Mouse (Mus musculus) intestine, postnatal 0 days (tissue): ENCODE measurements around the gene Neurl1a. TPM values are rescaled to one million over a fixed set of nuclear protein-coding genes. Genes with fewer than 3 reads are reported as not detected.
A peak's percentile ranks its signal among the peaks of the same experiment; 100 is the strongest.

Source experiments
- ATAC-seq: fragments of 200-750 bp; cut with Nextera tagmentation; 2 replicates; pipeline ENCODE4 v1.8.0; 2017; ENCODE audit warnings: mild to moderate bottlenecking, moderate TSS enrichment, moderate library complexity
- H3K27ac ChIP-seq: fragments of 300-500 bp; sonication (generic); 2 replicates; pipeline ENCODE4 v1.5.1; 2014; ENCODE audit warnings: mild to moderate bottlenecking, low read depth, low read length, moderate library complexity
- H3K27me3 ChIP-seq: fragments of 300-500 bp; sonication (generic); replicated peaks from 2 replicates; pipeline ENCODE4 v1.6.1; 2014; ENCODE audit warnings: low read length, mixed read lengths; ENCODE audit not compliant: control insufficient read depth, insufficient read depth
- H3K36me3 ChIP-seq: fragments of 300-500 bp; sonication (generic); 2 replicates; pipeline ENCODE4 v1.6.1; 2014; ENCODE audit warnings: mild to moderate bottlenecking, moderate library complexity; ENCODE audit not compliant: control insufficient read depth, insufficient read depth
- H3K4me1 ChIP-seq: fragments of 300-500 bp; sonication (generic); replicated peaks from 2 replicates; pipeline ENCODE4 v1.6.1; 2014; ENCODE audit warnings: antibody characterized with exemption, low read length, mixed read lengths; ENCODE audit not compliant: control insufficient read depth, insufficient read depth
- H3K4me2 ChIP-seq: fragments of 300-500 bp; sonication (generic); replicated peaks from 2 replicates; pipeline ENCODE4 v1.6.1; 2014; ENCODE audit warnings: low read depth, mild to moderate bottlenecking, moderate library complexity
- H3K4me3 ChIP-seq: fragments of 300-500 bp; sonication (generic); 2 replicates; pipeline ENCODE4 v1.5.1; 2014; ENCODE audit warnings: low read depth, low read length
- H3K9ac ChIP-seq: fragments of 300-500 bp; sonication (generic); 2 replicates; pipeline ENCODE4 v1.6.1; 2014; ENCODE audit warnings: mild to moderate bottlenecking, low read depth, low read length
- H3K9me3 ChIP-seq: fragments of 300-500 bp; sonication (generic); 2 replicates; pipeline ENCODE4 v1.6.1; 2016; ENCODE audit warnings: mixed run types; ENCODE audit not compliant: control insufficient read depth
- CTCF ChIP-seq: sonication (generic); IDR thresholded peaks from 2 replicates; pipeline ENCODE4 v1.5.1; 2016; ENCODE audit warnings: low read depth, mild to moderate bottlenecking, control low read depth, antibody characterized with exemption, moderate library complexity
- WGBS: fragments of 180-500 bp; shearing (Covaris S2); extraction: QIAGEN DNeasy Blood & Tissue Kit; methylation state at CpG from one replicate; pipeline ENCODE4 v1.1.7; 2014; 5-methylcytosine and 5-hydroxymethylcytosine counted together
- polyA plus RNA-seq: library from polyadenylated mRNA; unstranded; fragments of >200 nt; fragmentation: Nextera tagmentation; extraction: Ambion mirVana; gene quantifications from 2 replicates; pipeline ENCODE4 v1.2.1, GENCODE M21; 2015

The Neurl1a gene
- polyA plus RNA-seq, 1 experiment from 2014 or later = 2.4 TPM

DNA sequence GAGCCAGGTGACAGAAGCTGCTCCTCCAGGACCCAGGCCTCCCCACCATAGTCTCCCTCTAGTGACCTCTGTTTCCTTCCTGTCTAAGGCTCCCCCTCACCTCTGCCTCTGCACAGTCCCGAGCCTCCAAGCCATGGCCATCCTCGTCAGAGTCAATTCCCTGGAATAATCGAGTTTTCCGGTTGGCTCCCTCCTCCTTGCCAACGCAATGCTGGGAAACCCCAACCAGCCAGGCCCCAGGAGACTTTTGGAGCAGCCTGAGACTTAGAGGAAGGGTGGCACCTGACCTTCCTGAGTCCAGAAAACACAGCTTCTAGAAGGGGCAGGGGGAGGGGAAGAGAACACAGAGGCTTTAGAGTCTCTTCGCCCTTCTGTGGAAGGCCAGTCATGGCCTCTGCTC lies 72.3 kb downstream of the Neurl1a start:
- H3K27me3 ChIP-seq = peaks cover 32% of the 10 kb centered on the region
- no peak for ATAC-seq
- H3K4me2 ChIP-seq = no peak overlapping the region
- no peak overlapping the region for H3K4me3 ChIP-seq
- 0 out of 2 replicates have a peak, but pooled peaks cover 5% of the 10 kb centered on the region for H3K4me1 ChIP-seq
- WGBS = 80% methylated on average over 6 of the region's 6 CpGs
- H3K9ac ChIP-seq = no peak overlapping the region
- TF ChIP-seq CTCF = no peak
- H3K36me3 ChIP-seq = no peaks in the 10 kb centered on the region
- no peak overlapping the region for H3K27ac ChIP-seq
- no peaks in the 10 kb centered on the region for H3K9me3 ChIP-seq

DNA sequence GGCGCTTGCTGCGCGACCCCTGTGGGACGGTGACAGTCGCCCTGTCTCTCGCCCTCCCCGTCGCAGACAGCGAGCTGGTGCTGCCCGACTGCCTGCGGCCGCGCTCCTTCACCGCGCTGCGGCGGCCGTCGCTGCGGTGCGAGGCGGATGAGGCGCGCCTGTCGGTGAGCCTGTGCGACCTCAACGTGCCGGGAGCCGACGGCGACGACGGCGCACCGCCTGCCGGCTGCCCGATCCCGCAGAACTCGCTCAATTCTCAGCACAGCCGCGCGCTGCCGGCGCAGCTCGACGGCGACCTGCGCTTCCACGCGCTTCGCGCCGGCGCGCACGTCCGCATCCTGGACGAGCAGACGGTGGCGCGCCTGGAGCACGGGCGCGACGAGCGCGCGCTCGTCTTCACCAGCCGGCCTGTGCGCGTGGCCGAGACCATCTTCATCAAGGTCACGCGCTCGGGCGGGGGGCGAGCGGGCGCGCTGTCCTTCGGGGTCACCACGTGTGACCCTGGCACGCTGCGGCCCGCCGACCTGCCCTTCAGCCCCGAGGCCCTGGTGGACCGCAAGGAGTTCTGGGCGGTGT lies 74.5 kb downstream of the Neurl1a start:
- Histone ChIP-seq H3K36me3 (no peaks in the 10 kb centered on the region), H3K9ac (no peak overlapping the region), H3K4me3 (peak overlapping the region; percentile 29), H3K27ac (no peak overlapping the region), H3K27me3 (peaks cover 32% of the 10 kb centered on the region), H3K4me2 (peak overlapping the region; percentile 59), H3K4me1 (0 out of 2 replicates have a peak, but pooled peaks cover 5% of the 10 kb centered on the region), H3K9me3 (no peaks in the 10 kb centered on the region)
- peak; percentile 42 for TF ChIP-seq CTCF
- WGBS = 3% methylated on average over 90 of the region's 90 CpGs
- ATAC-seq = 0 out of 2 replicates have a peak, but pooled peaks have one; percentile 34

GRCm38 (mm10) chr19:47255036-47255435 lies 76.4 kb downstream of the Neurl1a start:
- H3K9me3 ChIP-seq = no peaks in the 10 kb centered on the region
- no peak overlapping the region for H3K4me3 ChIP-seq
- H3K4me2 ChIP-seq = no peak overlapping the region
- no peak for TF ChIP-seq CTCF
- H3K36me3 ChIP-seq = no peaks in the 10 kb centered on the region
- WGBS = 50% methylated on average over 2 of the region's 2 CpGs
- no peaks in the 10 kb centered on the region for H3K4me1 ChIP-seq
- ATAC-seq = no peak
- H3K9ac ChIP-seq = no peak overlapping the region
- H3K27ac ChIP-seq = no peak overlapping the region
- peaks cover 32% of the 10 kb centered on the region for H3K27me3 ChIP-seq

GRCm38 (mm10) chr19:47255919-47256318 lies 77.3 kb downstream of the Neurl1a start:
- H3K27me3 ChIP-seq = peaks cover 31% of the 10 kb centered on the region
- H3K9me3 ChIP-seq = no peaks in the 10 kb centered on the region
- H3K27ac ChIP-seq = no peak overlapping the region
- TF ChIP-seq CTCF = no peak
- no peak overlapping the region for H3K9ac ChIP-seq
- H3K36me3 ChIP-seq = no peaks in the 10 kb centered on the region; the same call in 1 of the 2 replicates
- 63% methylated on average over 6 of the region's 6 CpGs for WGBS
- H3K4me2 ChIP-seq = no peak overlapping the region
- H3K4me1 ChIP-seq = no peaks in the 10 kb centered on the region
- ATAC-seq = no peak
- H3K4me3 ChIP-seq = no peak overlapping the region

GRCm38 (mm10) chr19:47259581-47259980 lies 81.0 kb downstream of the Neurl1a start:
- peaks cover 2% of the 10 kb centered on the region; the same call in 1 of the 2 replicates for H3K27me3 ChIP-seq
- H3K4me2 ChIP-seq = no peak overlapping the region
- TF ChIP-seq CTCF = peak; percentile 83
- WGBS = 10% methylated on average over 5 of the region's 5 CpGs
- H3K4me3 ChIP-seq = no peak overlapping the region
- no peaks in the 10 kb centered on the region for H3K9me3 ChIP-seq
- H3K4me1 ChIP-seq = no peaks in the 10 kb centered on the region
- H3K9ac ChIP-seq = no peak overlapping the region
- ATAC-seq = peak; percentile 47; the same call in 1 of the 2 replicates
- peaks cover 5% of the 10 kb centered on the region; the same call in 1 of the 2 replicates for H3K36me3 ChIP-seq
- no peak overlapping the region for H3K27ac ChIP-seq

DNA sequence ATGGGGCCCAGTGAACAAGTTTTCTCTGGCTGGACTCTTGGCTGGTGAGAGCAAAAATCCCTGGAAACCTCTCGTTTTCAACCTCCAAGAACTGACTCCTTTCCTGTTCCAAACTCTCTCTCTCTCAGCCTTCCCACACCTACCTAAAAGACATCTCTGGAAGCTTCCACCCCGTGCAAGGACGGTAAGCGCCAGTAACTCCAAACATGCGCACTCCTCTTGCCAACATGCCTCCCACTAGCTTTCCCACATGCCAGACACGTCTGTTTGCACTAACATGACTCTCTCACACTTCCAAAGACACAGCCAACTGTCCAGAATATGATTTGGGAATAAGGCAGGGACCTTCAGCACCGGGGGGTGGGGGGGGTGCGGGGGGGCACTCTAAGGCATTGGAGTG lies 82.6 kb downstream of the Neurl1a start:
- H3K36me3 ChIP-seq = peaks cover 7% of the 10 kb centered on the region; the same call in 1 of the 2 replicates
- H3K4me3 ChIP-seq = no peak overlapping the region
- no peaks in the 10 kb centered on the region for H3K9me3 ChIP-seq
- TF ChIP-seq CTCF = no peak
- H3K27me3 ChIP-seq = no peaks in the 10 kb centered on the region
- H3K4me2 ChIP-seq = no peak overlapping the region
- 84% methylated on average over 8 of the region's 8 CpGs for WGBS
- no peaks in the 10 kb centered on the region for H3K4me1 ChIP-seq
- ATAC-seq = no peak
- no peak overlapping the region for H3K27ac ChIP-seq
- no peak overlapping the region for H3K9ac ChIP-seq
